Mouse (Mus musculus): ENCODE data around the gene Fbxo40. TPM values are rescaled to one million over a fixed set of nuclear protein-coding genes. Genes with fewer than 3 reads are reported as not detected.

Fbxo40 gene
- polyA plus RNA-seq (2014; fragmentation: Nextera tagmentation; extraction: Ambion mirVana): not detected in 2 replicates

DNA sequence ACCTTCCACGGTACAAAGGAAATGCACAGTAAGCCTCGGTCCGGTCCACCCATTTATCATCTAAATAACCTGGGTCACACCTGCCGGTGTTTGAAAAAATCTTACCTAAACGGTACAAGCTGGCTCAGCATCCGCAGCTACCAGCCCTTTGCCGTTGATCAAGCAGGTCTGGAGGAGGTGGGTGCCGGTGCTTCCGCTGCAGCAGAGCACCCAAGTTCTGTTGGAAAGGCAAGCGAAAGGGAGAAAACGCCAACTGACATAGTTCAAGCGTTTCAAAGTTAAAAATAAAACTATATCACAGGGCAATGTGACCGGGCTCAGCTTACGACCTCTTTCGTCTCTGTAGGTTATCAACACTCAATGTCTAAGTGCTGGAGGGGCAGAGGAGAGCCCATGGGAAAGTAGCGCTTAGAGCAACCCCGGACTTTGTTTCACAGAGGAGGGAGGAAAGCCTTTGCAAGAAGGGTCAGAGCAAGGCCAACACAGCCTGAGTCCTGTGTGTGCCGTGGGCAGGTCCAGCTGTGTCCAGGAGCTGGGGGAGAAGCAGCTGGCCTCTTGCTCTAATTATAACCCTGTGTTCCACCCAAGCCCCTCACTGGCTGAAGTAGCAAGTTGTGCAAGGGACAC lies at the start of gene Fbxo40:
Gene Fbxo40 (minus strand): TSS at position 469 of the 627 bp plus-strand sequence.
- ATAC-seq (replicated peaks; ENCODE audit: low FRiP score, low TSS enrichment, low read depth): no peak
- 68% methylated on average over 18 of the region's 18 CpGs for WGBS

GRCm38 (mm10) chr16:37034751-37035150 lies 44.5 kb upstream of the Fbxo40 start:
- Histone ChIP-seq H3K9ac (ENCODE audit: low read length) (no peak overlapping the region), H3K27ac (ENCODE audit: low read depth) (no peak overlapping the region), H3K4me1 (replicated peaks; ENCODE audit: control insufficient read depth, insufficient read depth, low read length) (no peaks in the 10 kb centered on the region), H3K4me3 (ENCODE audit: low read depth, low read length) (no peak overlapping the region), H3K4me2 (ENCODE audit: low read length) (no peak overlapping the region), H3K27me3 (replicated peaks; ENCODE audit: control insufficient read depth, insufficient read depth, low read length) (no peaks in the 10 kb centered on the region), H3K9me3 (ENCODE audit: control insufficient read depth, low read length) (no peaks in the 10 kb centered on the region), H3K36me3 (ENCODE audit: control insufficient read depth, insufficient read depth, low read length) (peaks cover 32% of the 10 kb centered on the region)
- WGBS: 90% methylated on average over 8 of the region's 8 CpGs
- DNase-seq (ENCODE audit: low spot score): no peak
- ATAC-seq (replicated peaks; ENCODE audit: low FRiP score, low TSS enrichment, low read depth): no peak

More for the DNA sequence above, at the start of gene Fbxo40:
- no peak for DNase-seq (ENCODE audit: low spot score)
- Histone ChIP-seq H3K36me3 (ENCODE audit: control insufficient read depth, insufficient read depth, low read length) (no peaks in the 10 kb centered on the region), H3K27ac (ENCODE audit: low read depth) (no peak within 1 kb of the TSS), H3K4me3 (ENCODE audit: low read depth, low read length) (no peak within 1 kb of the TSS), H3K4me2 (ENCODE audit: low read length) (no peak within 1 kb of the TSS), H3K27me3 (replicated peaks; ENCODE audit: control insufficient read depth, insufficient read depth, low read length) (no peaks in the 10 kb centered on the region), H3K4me1 (replicated peaks; ENCODE audit: control insufficient read depth, insufficient read depth, low read length) (no peaks in the 10 kb centered on the region), H3K9ac (ENCODE audit: low read length) (no peak within 1 kb of the TSS), H3K9me3 (ENCODE audit: control insufficient read depth, low read length) (no peaks in the 10 kb centered on the region)

DNA sequence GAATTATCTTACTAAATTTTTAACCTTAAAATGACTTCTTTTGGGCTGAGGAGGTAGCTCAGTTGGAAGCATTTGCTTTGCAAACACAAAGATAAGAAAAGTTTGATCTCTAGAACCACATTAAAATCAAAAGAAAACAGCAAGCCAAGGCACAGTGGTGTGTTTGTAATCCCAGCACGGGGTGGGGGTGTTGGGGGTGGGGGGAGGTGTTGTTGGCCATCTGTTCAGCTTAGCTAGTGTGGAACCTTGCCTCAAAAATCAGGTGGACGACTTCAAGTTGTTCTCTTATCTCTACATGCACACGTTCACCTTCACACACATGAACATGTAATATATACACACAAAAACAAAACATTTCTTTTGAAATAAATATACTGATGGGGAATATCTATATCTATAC lies 41.7 kb upstream of the Fbxo40 start:
- H3K36me3 ChIP-seq (ENCODE audit: control insufficient read depth, insufficient read depth, low read length): peaks cover 36% of the 10 kb centered on the region
- ATAC-seq (replicated peaks; ENCODE audit: low FRiP score, low TSS enrichment, low read depth) (no peak), DNase-seq (ENCODE audit: low spot score) (no peak)
- H3K9ac ChIP-seq (ENCODE audit: low read length): no peak overlapping the region
- no peaks in the 10 kb centered on the region for H3K27me3 ChIP-seq (replicated peaks; ENCODE audit: control insufficient read depth, insufficient read depth, low read length)
- no peak overlapping the region for H3K4me2 ChIP-seq (ENCODE audit: low read length)
- no peaks in the 10 kb centered on the region for H3K4me1 ChIP-seq (replicated peaks; ENCODE audit: control insufficient read depth, insufficient read depth, low read length)
- no peak overlapping the region for H3K27ac ChIP-seq (ENCODE audit: low read depth)
- WGBS: 76% methylated on average over 3 of the region's 3 CpGs
- H3K9me3 ChIP-seq (ENCODE audit: control insufficient read depth, low read length): no peaks in the 10 kb centered on the region
- no peak overlapping the region for H3K4me3 ChIP-seq (ENCODE audit: low read depth, low read length)

GRCm38 (mm10) chr16:37027581-37027980 lies 37.3 kb upstream of the Fbxo40 start:
- DNase-seq (ENCODE audit: low spot score) (no peak), ATAC-seq (replicated peaks; ENCODE audit: low FRiP score, low TSS enrichment, low read depth) (no peak)
- Histone ChIP-seq H3K27me3 (replicated peaks; ENCODE audit: control insufficient read depth, insufficient read depth, low read length) (no peaks in the 10 kb centered on the region), H3K4me3 (ENCODE audit: low read depth, low read length) (no peak overlapping the region), H3K36me3 (ENCODE audit: control insufficient read depth, insufficient read depth, low read length) (peaks cover 25% of the 10 kb centered on the region; the same call in 1 of the 2 replicates), H3K9me3 (ENCODE audit: control insufficient read depth, low read length) (no peaks in the 10 kb centered on the region), H3K4me2 (ENCODE audit: low read length) (no peak overlapping the region), H3K27ac (ENCODE audit: low read depth) (no peak overlapping the region), H3K4me1 (replicated peaks; ENCODE audit: control insufficient read depth, insufficient read depth, low read length) (no peaks in the 10 kb centered on the region), H3K9ac (ENCODE audit: low read length) (no peak overlapping the region)
- 90% methylated on average over 3 of the region's 3 CpGs for WGBS

GRCm38 (mm10) chr16:37012336-37012735 lies 22.1 kb upstream of the Fbxo40 start:
- 45% methylated on average over 5 of the region's 5 CpGs for WGBS
- no peak for ATAC-seq (replicated peaks; ENCODE audit: low FRiP score, low TSS enrichment, low read depth)
- no peak overlapping the region for H3K27ac ChIP-seq (ENCODE audit: low read depth)

GRCm38 (mm10) chr16:37011922-37012289 lies 21.6 kb upstream of the Fbxo40 start:
- ATAC-seq (replicated peaks; ENCODE audit: low FRiP score, low TSS enrichment, low read depth) (peak; percentile 61), DNase-seq (ENCODE audit: low spot score) (no peak)
- H3K9me3 ChIP-seq (ENCODE audit: control insufficient read depth, low read length): no peaks in the 10 kb centered on the region
- no peaks in the 10 kb centered on the region for H3K36me3 ChIP-seq (ENCODE audit: control insufficient read depth, insufficient read depth, low read length)
- peaks cover 11% of the 10 kb centered on the region for H3K4me1 ChIP-seq (replicated peaks; ENCODE audit: control insufficient read depth, insufficient read depth, low read length)
- H3K4me2 ChIP-seq (ENCODE audit: low read length): peak overlapping the region; percentile 59
- under 1% methylated on average over 26 of the region's 26 CpGs for WGBS
- H3K9ac ChIP-seq (ENCODE audit: low read length): peak overlapping the region; percentile 55
- peak overlapping the region; percentile 73 for H3K4me3 ChIP-seq (ENCODE audit: low read depth, low read length)
- H3K27ac ChIP-seq (ENCODE audit: low read depth): no peak overlapping the region
- no peaks in the 10 kb centered on the region for H3K27me3 ChIP-seq (replicated peaks; ENCODE audit: control insufficient read depth, insufficient read depth, low read length)

More at GRCm38 (mm10) chr16:37012336-37012735, 22.1 kb upstream of the Fbxo40 start:
- H3K27me3 ChIP-seq (replicated peaks; ENCODE audit: control insufficient read depth, insufficient read depth, low read length): no peaks in the 10 kb centered on the region
- peak overlapping the region; percentile 59 for H3K4me2 ChIP-seq (ENCODE audit: low read length)
- peak overlapping the region; percentile 55 for H3K9ac ChIP-seq (ENCODE audit: low read length)
- no peaks in the 10 kb centered on the region for H3K9me3 ChIP-seq (ENCODE audit: control insufficient read depth, low read length)
- H3K4me3 ChIP-seq (ENCODE audit: low read depth, low read length): peak overlapping the region; percentile 73
- H3K4me1 ChIP-seq (replicated peaks; ENCODE audit: control insufficient read depth, insufficient read depth, low read length): peaks cover 11% of the 10 kb centered on the region
- no peak for DNase-seq (ENCODE audit: low spot score)
- H3K36me3 ChIP-seq (ENCODE audit: control insufficient read depth, insufficient read depth, low read length): no peaks in the 10 kb centered on the region

DNA sequence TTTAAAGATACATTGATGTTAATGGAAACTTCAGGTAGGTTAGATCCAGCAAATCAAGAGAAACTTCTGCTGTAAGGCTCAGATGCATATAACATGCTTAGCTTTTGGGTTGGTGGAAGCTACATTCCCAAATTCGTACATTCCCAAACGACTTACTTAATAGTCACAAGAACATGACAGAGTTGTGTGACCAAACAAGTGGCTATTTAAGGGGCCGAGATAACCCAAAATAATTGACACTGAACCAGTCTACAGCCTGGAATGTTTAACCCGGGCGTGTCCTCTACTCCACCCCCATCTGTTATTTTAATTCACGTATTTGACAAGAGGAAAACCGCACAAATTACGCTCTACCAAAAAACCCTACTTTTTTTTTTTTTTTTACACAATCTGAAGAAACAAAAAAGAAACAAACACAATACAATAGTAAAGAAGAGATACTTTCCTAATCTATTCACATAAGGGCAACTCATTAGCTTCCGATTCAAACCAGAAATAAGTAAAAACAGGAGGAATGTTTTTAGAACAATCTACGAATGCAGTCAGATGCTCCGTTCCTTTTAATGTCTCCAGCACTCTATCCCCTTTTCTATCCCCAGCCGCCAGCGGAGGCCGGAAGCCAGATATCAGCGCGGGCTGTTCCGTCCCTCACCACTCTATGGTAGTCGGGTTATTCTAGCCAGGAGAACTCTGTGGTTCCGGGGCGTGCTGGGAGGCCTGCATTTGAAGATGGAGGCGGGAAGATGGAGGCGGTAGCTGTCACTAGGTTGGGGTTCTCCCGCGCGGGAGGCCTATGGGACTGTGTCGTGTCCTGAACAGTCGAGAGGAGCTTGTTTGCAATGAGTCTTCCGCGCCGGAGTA lies 21.0 kb upstream of the Fbxo40 start, which contains the start of gene Polq:
Gene Polq (plus strand): TSS at position 726 of the 861 bp plus-strand sequence.
- peak; percentile 94 for ATAC-seq (replicated peaks; ENCODE audit: low FRiP score, low TSS enrichment, low read depth)
- Histone ChIP-seq H3K27me3 (replicated peaks; ENCODE audit: control insufficient read depth, insufficient read depth, low read length) (no peaks in the 10 kb centered on the region), H3K27ac (ENCODE audit: low read depth) (no peak within 1 kb of the TSS), H3K9ac (ENCODE audit: low read length) (peak within 1 kb of the TSS; percentile 55), H3K4me2 (ENCODE audit: low read length) (peak within 1 kb of the TSS; percentile 59), H3K4me1 (replicated peaks; ENCODE audit: control insufficient read depth, insufficient read depth, low read length) (peaks cover 11% of the 10 kb centered on the region), H3K9me3 (ENCODE audit: control insufficient read depth, low read length) (no peaks in the 10 kb centered on the region), H3K4me3 (ENCODE audit: low read depth, low read length) (peak within 1 kb of the TSS; percentile 73), H3K36me3 (ENCODE audit: control insufficient read depth, insufficient read depth, low read length) (no peaks in the 10 kb centered on the region)
- 5% methylated on average over 30 of the region's 30 CpGs for WGBS
- peak; percentile 98 for DNase-seq (ENCODE audit: low spot score)

GRCm38 (mm10) chr16:37010370-37010769 lies 20.1 kb upstream of the Fbxo40 start:
- H3K4me3 ChIP-seq (ENCODE audit: low read depth, low read length): no peak overlapping the region
- no peak overlapping the region for H3K4me2 ChIP-seq (ENCODE audit: low read length)
- H3K9me3 ChIP-seq (ENCODE audit: control insufficient read depth, low read length): no peaks in the 10 kb centered on the region
- H3K27me3 ChIP-seq (replicated peaks; ENCODE audit: control insufficient read depth, insufficient read depth, low read length): no peaks in the 10 kb centered on the region
- ATAC-seq (replicated peaks; ENCODE audit: low FRiP score, low TSS enrichment, low read depth) (peak; percentile 66; the same call in 1 of the 2 replicates), DNase-seq (ENCODE audit: low spot score) (peak; percentile 53)
- no peak overlapping the region for H3K27ac ChIP-seq (ENCODE audit: low read depth)
- H3K4me1 ChIP-seq (replicated peaks; ENCODE audit: control insufficient read depth, insufficient read depth, low read length): peaks cover 11% of the 10 kb centered on the region
- H3K9ac ChIP-seq (ENCODE audit: low read length): no peak overlapping the region
- WGBS: 60% methylated on average over 4 of the region's 4 CpGs
- no peaks in the 10 kb centered on the region for H3K36me3 ChIP-seq (ENCODE audit: control insufficient read depth, insufficient read depth, low read length)

All from intestine, embryonic 14.5 days (tissue).